Mouse (Mus musculus): ENCODE results near the gene Vmn1r127.
"Not testable (repeated sequence)": the region's sequence is repeated elsewhere in the genome, so short reads cannot be mapped to it uniquely, and the experiment has no call there.

The Vmn1r127 gene

GRCm38 (mm10) chr7:21319761-21320160, at the start of gene Vmn1r127:
Vmn1r127 (minus strand) TSS chr7:21319861.
- not testable (repeated sequence) for DNase-seq

GRCm38 (mm10) chr7:21361191-21361590, 41.5 kb upstream of the Vmn1r127 start, which contains the start of gene Vmn1r129:
Vmn1r129 (minus strand) TSS chr7:21361291.
- DNase-seq, result not testable (repeated sequence)

GRCm38 (mm10) chr7:21349073-21349472, 29.4 kb upstream of the Vmn1r127 start, which contains the start of gene Vmn1r128:
Vmn1r128 (plus strand) TSS chr7:21349373.
- DNase-seq, result not testable (repeated sequence)

- DNase-seq, result not testable (repeated sequence)
Observed at GRCm38 (mm10) chr7:21301367-21301766, 18.3 kb downstream of the Vmn1r127 start, which contains the start of gene Vmn1r126. Vmn1r126 (minus strand) TSS chr7:21301467.

- DNase-seq, result not testable (repeated sequence)
Observed at GRCm38 (mm10) chr7:21271879-21272278, 47.8 kb downstream of the Vmn1r127 start, which contains the start of gene Vmn1r125. Vmn1r125 (plus strand) TSS chr7:21272179.

Data from thymus, postnatal 36 days (tissue).